Mouse (Mus musculus) cerebellum, adult (tissue): ENCODE data around the gene Gm20388.
"Not testable (repeated sequence)": the region's sequence is repeated elsewhere in the genome, so short reads cannot be mapped to it uniquely, and the experiment has no call there.

Source experiments
- ATAC-seq: cut with Nextera tagmentation; 2 replicates; pipeline ENCODE4 v1.9.2; 2017; ENCODE audit warnings: mild to moderate bottlenecking, moderate library complexity, mixed read lengths; ENCODE audit not compliant: insufficient number of reproducible peaks, low FRiP score, low TSS enrichment

Gm20388 gene

DNA sequence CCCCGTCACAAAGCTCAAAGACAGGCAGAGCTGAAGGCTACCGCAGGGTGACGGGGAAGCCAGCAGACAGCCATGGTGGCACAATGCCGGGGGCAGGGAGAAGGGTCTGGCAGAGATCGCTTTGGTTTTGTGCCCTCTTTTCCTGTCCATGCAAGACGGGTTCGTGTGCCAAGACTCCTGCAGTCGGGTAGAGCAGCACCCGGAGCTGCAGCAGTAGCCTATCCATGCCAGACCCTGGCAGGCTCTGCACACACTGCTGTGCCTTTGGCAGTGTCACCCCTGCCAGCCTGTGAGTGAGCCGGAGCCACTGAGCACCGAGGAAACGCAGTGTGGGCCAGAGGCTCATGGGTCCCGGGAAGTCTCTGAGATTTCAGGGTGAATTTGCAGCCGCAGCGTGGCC lies 1363.0 kb downstream of the Gm20388 start:
- ATAC-seq, result peak; percentile 72

GRCm38 (mm10) chr8:121280414-121280813 lies 1369.8 kb downstream of the Gm20388 start:
- no peak for ATAC-seq

- ATAC-seq, result no peak
Measured at GRCm38 (mm10) chr8:121289346-121289745, 1378.7 kb downstream of the Gm20388 start.

DNA sequence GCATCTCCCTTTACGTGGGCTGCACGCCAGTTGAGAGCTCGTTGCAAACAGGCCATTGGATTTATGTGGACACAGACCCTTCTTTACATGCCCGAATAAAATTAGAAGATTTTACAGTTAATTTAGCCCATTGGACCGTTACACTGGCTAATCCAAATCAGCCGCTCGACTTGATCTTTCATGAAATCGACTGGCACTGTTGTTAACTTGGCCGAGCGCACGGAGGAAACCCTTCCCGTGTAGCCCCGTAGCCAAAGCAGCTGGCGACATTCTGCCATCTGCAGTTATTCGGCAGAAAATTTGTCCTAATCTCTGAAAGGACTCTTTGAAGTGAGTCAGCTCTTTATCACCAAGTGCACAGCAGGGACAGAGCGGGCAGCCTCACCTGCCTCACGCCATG lies 1379.9 kb downstream of the Gm20388 start:
- no peak for ATAC-seq

- ATAC-seq, result no peak
Measured at GRCm38 (mm10) chr8:121293418-121293817, 1382.8 kb downstream of the Gm20388 start.

DNA sequence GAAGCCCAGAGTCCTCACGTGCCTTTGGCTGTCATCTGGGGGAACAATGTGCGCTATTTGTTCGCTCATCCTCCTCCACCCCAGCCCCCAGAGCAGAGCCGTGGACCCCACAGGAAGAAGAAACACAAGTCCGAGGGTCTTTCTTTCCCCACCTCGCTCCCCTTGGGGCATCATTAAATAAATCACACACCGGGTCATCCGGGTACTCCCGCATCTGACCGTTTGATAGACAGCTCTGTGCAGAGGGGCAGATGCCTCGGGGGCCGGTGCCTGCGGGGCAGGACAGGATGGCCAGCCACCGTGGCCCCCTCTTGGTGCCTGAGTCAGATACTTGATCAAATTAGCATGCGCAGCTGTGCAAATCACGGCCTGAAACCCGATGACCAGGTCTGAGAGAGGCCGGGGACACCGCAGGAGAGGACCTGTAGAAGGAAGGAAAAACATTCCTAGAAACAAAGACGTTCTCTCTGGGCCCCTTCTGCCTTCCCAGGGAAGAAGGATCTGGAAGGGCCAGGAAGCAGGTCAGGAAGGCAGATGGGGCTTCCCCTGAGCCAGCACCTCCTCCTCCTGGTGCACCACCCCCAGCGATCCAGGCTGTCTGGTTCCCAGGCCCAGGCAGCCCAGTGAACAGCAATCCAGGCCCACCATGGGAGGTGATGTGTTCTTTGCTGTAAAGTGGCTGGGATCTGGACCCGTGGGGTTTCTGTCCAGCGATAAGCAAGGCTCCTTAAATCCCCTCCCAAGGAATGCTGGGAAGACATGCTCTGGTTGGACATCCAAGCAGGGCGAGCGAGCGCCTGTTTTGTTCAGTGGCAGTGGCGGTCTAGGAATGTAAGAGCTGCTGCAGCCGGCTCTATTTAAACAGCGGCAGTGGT lies 1383.8 kb downstream of the Gm20388 start:
- ATAC-seq, result no peak

DNA sequence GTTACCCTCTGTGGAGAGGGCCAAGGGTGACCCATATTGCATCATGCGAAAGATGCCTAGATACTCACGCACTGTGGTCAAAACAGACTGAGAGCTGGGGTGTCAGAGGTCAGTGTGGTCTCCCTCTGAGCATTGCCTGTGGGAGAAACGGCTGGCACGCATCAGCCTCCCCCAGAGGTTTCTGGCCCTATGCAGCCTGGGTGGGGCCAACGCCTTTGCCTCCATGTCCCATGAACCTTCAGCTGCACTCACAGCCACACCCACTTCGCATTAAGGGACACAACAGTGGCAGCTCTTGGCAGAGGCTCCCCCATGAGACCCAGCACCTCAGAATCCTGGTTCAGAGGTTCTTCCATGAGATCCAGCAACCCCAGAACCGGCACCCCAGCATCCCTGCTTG lies 1385.4 kb downstream of the Gm20388 start:
- no peak for ATAC-seq

DNA sequence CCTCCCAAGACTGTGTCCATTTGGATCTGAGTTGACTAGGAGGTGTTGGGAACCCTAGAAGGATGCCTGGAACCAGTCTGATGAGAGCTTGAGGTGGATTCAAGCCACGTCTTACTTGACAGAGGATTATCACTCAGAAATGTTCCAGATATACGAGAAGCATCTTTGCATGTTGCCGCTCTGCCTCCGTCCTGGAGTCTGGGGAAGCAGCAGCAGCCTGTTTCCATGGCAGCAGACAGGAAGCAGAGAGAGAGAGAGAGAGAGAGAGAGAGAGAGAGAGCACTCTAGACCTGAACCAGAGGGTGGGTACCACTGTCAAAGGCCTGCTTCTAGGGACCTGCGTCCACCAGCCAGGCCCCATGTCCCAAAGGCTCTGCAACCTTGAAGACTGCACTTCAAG lies 1386.0 kb downstream of the Gm20388 start:
- ATAC-seq, result no peak

DNA sequence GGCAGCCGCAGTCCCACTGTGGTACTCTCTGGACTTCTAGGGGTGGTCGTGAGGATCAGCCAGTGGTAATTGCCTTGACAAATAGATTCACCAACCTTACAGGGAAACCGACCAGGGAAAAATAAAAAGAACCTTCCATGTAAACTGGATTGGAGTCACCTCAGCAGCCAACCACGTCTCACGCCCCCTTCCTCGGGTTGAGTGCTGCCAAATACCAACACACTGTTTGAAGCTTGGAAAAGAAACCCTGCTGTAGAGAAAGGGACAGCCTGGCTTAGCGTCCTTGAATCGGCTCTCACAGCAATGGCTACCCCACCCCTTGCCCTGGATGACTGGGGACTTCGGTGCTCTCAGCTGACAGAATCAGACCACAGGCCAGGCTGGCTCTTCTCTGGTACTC lies 1386.7 kb downstream of the Gm20388 start:
- no peak for ATAC-seq

DNA sequence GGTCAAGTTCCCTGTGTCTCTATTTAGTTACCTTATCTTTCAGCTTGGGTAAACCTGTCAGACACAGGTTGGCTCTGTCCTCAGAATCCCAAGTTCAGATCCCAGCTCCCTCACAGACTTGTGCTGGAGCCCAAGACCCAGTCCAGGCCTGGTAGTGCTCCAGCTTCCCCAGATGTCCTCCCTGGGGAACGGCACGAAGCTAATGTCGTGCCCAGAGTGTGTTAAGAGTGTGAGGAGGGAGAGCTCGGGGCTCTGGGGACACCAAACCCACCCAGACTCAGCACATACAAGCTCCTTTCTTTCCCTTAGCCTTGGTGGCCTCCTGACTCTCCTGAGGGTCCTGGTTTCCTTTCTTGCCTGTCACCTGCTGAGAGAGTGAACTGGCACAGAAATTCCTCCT lies 1389.4 kb downstream of the Gm20388 start:
- ATAC-seq, result no peak

DNA sequence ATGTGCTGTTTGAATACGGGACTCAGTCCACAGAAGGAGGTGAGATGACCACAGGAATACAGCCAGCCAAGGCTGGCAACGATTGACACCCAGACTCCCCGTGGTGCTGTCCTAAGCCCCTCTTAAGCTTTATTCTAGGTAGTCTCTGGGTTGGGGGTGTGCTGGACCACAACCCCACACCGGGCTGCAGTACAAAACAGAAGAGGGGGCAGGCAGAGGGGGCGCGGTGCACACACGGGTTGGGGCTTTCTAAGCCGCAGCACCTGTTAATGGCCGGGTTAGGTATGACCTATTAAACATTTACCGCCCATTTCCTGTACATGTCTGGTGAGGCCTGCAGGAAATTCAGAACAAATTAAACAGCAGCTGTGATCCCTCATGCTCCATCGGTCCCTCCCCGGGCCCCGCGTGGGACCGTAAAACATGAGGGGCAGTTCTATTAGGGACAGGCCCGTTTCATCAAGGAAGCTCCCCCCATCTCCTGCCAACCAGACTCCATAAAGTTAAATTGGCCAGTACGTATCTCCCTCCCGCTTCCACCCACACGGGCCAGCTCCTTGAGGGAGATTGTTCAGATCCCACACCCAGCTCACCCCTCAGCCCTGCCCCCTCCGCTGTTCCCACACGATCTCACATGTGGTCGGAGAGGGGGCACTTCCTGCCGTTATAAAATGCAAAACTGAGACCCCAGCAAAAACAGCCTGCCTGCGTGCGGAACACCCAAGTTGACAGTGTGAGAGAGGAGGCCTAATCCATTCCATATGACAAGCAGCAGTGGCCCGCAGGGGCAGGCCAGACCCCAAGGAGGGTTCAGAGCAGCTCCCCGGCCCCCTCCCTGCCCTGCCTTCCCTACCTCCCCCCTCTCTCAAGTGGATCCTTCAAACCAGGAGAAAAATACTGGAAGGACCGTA lies 1390.1 kb downstream of the Gm20388 start:
- no peak for ATAC-seq

GRCm38 (mm10) chr8:121301431-121301830 lies 1390.8 kb downstream of the Gm20388 start:
- ATAC-seq, result no peak

DNA sequence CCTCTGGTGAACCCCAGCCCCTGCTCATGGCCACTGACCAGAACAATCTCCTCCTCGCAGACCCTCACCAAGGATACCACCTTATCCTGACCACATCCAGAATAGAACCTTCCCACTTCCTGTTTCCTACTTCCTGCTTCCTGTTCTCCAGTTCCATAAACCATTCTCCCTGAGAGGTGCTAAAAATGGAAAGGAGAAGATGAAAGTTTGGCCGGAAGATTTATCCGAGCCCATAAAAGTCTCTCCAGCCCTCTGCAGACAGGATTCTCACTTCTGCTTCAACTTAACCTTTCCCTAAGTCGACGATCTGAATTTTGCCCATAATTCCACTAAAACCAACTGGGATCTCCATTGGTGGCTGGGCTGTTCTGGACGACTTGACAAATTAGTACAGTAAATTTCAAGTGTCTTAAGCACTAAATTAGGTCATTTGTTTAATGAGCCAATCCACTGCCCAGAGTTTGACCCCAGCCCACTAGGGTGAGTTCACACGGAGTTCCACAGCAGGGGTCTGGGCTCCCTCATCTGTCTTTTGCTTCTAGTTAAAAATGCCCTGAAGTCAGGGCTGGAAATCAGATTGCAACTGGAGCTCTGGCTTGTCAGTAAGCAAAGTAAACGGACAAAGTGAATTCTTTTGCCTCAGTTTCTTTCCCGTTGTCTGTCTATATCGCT lies 1391.5 kb downstream of the Gm20388 start:
- no peak for ATAC-seq

GRCm38 (mm10) chr8:121307723-121308122 lies 1397.1 kb downstream of the Gm20388 start:
- no peak for ATAC-seq

DNA sequence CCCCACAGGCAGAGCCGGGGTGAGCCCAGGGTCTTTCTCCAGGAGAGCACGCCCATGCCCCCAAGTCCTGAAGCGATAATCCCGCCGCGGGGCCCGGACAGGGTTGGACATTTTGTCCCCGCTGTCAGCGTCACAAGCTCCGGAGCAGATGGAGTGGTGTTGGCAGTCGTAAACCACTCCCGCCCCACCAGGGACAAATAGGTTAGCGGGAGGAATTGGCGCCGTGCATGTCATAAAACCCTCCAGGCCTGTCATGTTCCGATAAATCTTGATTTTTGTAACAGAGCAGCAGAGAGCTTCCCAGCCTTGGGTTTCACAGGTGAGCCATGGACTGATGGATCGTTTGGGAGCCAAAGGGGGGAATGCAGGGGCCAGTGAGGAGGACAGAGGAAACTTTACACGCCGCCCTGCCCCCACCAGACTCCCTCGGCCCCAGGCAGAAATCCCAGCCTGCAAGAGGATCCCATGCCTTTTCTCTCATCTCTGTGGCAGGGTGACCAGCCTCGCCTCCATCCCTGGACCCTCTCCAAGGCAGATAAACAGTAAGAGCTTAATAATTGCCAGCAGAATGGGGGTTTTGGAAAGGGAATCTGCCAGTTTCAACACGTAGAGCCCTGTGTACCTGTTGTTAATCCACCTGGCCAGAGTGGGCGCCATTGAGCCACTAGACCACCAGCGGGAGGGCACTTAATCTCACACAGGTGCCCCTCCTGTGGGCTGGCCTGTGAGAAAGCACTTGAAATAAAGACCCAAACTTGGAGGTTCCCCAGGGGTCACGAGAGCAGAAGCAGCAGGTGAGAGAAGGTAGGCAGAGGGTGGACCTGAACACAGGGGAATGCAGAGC lies 1400.6 kb downstream of the Gm20388 start:
- no peak for ATAC-seq

DNA sequence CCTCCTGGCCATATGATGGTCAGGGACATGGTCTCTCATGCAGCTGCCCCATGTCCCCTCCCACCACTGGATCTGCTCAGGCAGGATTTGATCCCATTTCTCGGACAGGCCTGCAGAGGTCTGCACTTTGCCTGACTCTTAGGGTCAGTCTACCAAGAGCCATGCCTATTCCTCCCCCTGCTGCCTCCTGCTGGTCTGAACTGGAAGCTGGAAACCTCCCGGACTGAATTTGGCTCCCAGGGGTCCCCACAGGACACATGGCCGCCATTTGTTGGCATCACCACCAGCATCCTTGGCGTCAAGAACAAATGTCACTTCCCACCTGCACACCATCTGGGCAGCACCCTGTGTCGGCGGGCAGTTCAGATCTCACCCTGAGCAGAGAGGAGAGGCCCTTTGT lies 1402.8 kb downstream of the Gm20388 start:
- ATAC-seq, result no peak

- ATAC-seq, result no peak
Measured at GRCm38 (mm10) chr8:121314036-121314435, 1403.4 kb downstream of the Gm20388 start.

DNA sequence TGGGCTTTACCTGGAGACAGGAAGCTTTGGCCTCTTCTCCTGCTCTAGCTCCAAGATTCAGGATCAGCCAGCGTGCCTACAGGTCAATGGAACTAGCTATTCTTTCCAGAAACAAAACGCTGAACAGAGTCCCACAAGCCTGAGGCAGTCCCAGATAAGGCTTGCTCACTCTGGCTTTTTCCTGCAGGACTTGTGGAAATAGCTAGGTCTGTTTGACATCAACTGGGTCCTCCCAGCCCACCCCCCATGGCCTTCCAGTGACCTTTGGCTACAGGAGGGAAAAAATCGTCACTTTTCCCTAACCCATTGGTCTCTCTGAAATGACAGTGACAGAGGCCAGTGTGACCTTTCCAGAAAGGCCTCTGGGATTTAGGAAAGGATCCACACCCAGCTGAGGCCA lies 1404.9 kb downstream of the Gm20388 start:
- ATAC-seq, result no peak

GRCm38 (mm10) chr8:121316009-121316408 lies 1405.4 kb downstream of the Gm20388 start:
- no peak for ATAC-seq

DNA sequence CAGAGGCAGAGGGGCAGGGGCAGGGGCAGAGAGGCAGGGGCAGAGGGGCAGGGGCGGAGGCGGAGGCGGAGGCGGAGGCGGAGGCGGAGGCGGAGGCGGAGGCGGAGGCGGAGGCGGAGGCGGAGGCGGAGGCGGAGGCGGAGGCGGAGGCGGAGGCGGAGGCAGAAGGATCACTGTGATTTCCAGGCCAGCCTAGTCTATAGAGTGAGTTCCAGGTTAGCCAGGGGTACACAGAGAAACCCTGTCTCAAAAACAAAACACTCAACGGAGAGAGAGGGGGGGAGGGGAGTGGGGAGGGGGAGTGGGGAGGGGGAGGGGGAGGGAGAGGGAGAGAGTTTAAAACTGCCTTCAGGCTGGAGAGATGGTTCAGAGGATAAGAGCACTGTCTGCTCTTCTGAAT lies 1408.1 kb downstream of the Gm20388 start:
- not testable (repeated sequence) for ATAC-seq
